Mouse (Mus musculus) E14TG2a.4 (cell line): ENCODE data around the gene Lrrc28.

Experiments
- CTCF ChIP-seq: conservative IDR thresholded peaks from 2 replicates; pipeline ENCODE4 v1.5.1; 2014; ENCODE audit warnings: low read length
- POU5F1 ChIP-seq: IDR thresholded peaks from 2 replicates; pipeline ENCODE4 v1.6.1; 2014; ENCODE audit warnings: low read length, borderline replicate concordance

GRCm38 (mm10) chr7:67686545-67686944, 41.5 kb upstream of the Lrrc28 start:
- TF ChIP-seq CTCF (no peak), POU5F1 (no peak)
